Mouse (Mus musculus): ENCODE results near the gene Slc24a1.

Slc24a1 gene

GRCm38 (mm10) chr9:64931751-64932610 lies 19.4 kb downstream of the Slc24a1 start:
- Histone ChIP-seq H3K4me3 (replicated peaks; ENCODE audit: low read length) (no peak overlapping the region), H3K27me3 (ENCODE audit: insufficient read depth, low read length) (peaks cover 43% of the 10 kb centered on the region), H3K9me3 (ENCODE audit: low read length) (no peaks in the 10 kb centered on the region), H3K4me1 (replicated peaks; ENCODE audit: low read depth, low read length) (peaks cover 35% of the 10 kb centered on the region), H3K36me3 (ENCODE audit: insufficient read depth, low read length) (no peaks in the 10 kb centered on the region)
- TF ChIP-seq CTCF (conservative IDR thresholded peaks at IDR 0.05; ENCODE audit: low read length) (no peak), NANOG (IDR thresholded peaks at IDR 0.05; ENCODE audit: borderline replicate concordance, low read length) (no peak), POU5F1 (IDR thresholded peaks at IDR 0.05; ENCODE audit: borderline replicate concordance, low read length) (no peak)

- no peak for TF ChIP-seq NANOG (IDR thresholded peaks at IDR 0.05; ENCODE audit: borderline replicate concordance, low read length)
Observed at GRCm38 (mm10) chr9:64930256-64930655, 21.2 kb downstream of the Slc24a1 start.

GRCm38 (mm10) chr9:64926201-64926991 lies 25.0 kb downstream of the Slc24a1 start:
- H3K4me1 ChIP-seq (replicated peaks; ENCODE audit: low read depth, low read length), result no peaks in the 10 kb centered on the region
- TF ChIP-seq CTCF (conservative IDR thresholded peaks at IDR 0.05; ENCODE audit: low read length) (no peak), NANOG (IDR thresholded peaks at IDR 0.05; ENCODE audit: borderline replicate concordance, low read length) (no peak), POU5F1 (IDR thresholded peaks at IDR 0.05; ENCODE audit: borderline replicate concordance, low read length) (no peak)
- peaks cover 23% of the 10 kb centered on the region for H3K27me3 ChIP-seq (ENCODE audit: insufficient read depth, low read length)
- no peaks in the 10 kb centered on the region for H3K36me3 ChIP-seq (ENCODE audit: insufficient read depth, low read length)
- no peaks in the 10 kb centered on the region for H3K9me3 ChIP-seq (ENCODE audit: low read length)
- H3K4me3 ChIP-seq (replicated peaks; ENCODE audit: low read length), result no peak overlapping the region

More at GRCm38 (mm10) chr9:64930256-64930655, 21.2 kb downstream of the Slc24a1 start:
- H3K36me3 ChIP-seq (ENCODE audit: insufficient read depth, low read length), result no peaks in the 10 kb centered on the region
- no peaks in the 10 kb centered on the region for H3K9me3 ChIP-seq (ENCODE audit: low read length)
- H3K4me1 ChIP-seq (replicated peaks; ENCODE audit: low read depth, low read length), result peaks cover 19% of the 10 kb centered on the region
- peaks cover 40% of the 10 kb centered on the region for H3K27me3 ChIP-seq (ENCODE audit: insufficient read depth, low read length)
- no peak overlapping the region for H3K4me3 ChIP-seq (replicated peaks; ENCODE audit: low read length)

- TF ChIP-seq POU5F1 (IDR thresholded peaks at IDR 0.05; ENCODE audit: borderline replicate concordance, low read length) (no peak), CTCF (conservative IDR thresholded peaks at IDR 0.05; ENCODE audit: low read length) (no peak), NANOG (IDR thresholded peaks at IDR 0.05; ENCODE audit: borderline replicate concordance, low read length) (no peak)
- H3K27me3 ChIP-seq (ENCODE audit: insufficient read depth, low read length), result peaks cover 18% of the 10 kb centered on the region
- H3K9me3 ChIP-seq (ENCODE audit: low read length), result no peaks in the 10 kb centered on the region
- no peaks in the 10 kb centered on the region for H3K36me3 ChIP-seq (ENCODE audit: insufficient read depth, low read length)
- H3K4me3 ChIP-seq (replicated peaks; ENCODE audit: low read length), result no peak overlapping the region
- H3K4me1 ChIP-seq (replicated peaks; ENCODE audit: low read depth, low read length), result no peaks in the 10 kb centered on the region
Observed at GRCm38 (mm10) chr9:64925771-64926170, 25.6 kb downstream of the Slc24a1 start.

GRCm38 (mm10) chr9:64918560-64918959 lies 32.8 kb downstream of the Slc24a1 start:
- peaks cover 21% of the 10 kb centered on the region for H3K4me1 ChIP-seq (replicated peaks; ENCODE audit: low read depth, low read length)
- TF ChIP-seq POU5F1 (IDR thresholded peaks at IDR 0.05; ENCODE audit: borderline replicate concordance, low read length) (no peak), CTCF (conservative IDR thresholded peaks at IDR 0.05; ENCODE audit: low read length) (no peak), NANOG (IDR thresholded peaks at IDR 0.05; ENCODE audit: borderline replicate concordance, low read length) (no peak)
- H3K4me3 ChIP-seq (replicated peaks; ENCODE audit: low read length), result peak overlapping the region; percentile 83

GRCm38 (mm10) chr9:64914629-64915028 lies 36.8 kb downstream of the Slc24a1 start:
- TF ChIP-seq POU5F1 (IDR thresholded peaks at IDR 0.05; ENCODE audit: borderline replicate concordance, low read length), result no peak
- no peak for TF ChIP-seq CTCF (conservative IDR thresholded peaks at IDR 0.05; ENCODE audit: low read length)
- TF ChIP-seq NANOG (IDR thresholded peaks at IDR 0.05; ENCODE audit: borderline replicate concordance, low read length), result no peak
- Histone ChIP-seq H3K36me3 (ENCODE audit: insufficient read depth, low read length) (peaks cover 25% of the 10 kb centered on the region), H3K4me1 (replicated peaks; ENCODE audit: low read depth, low read length) (peaks cover 21% of the 10 kb centered on the region), H3K9me3 (ENCODE audit: low read length) (no peaks in the 10 kb centered on the region), H3K27me3 (ENCODE audit: insufficient read depth, low read length) (no peaks in the 10 kb centered on the region), H3K4me3 (replicated peaks; ENCODE audit: low read length) (no peak overlapping the region)

More at GRCm38 (mm10) chr9:64918560-64918959, 32.8 kb downstream of the Slc24a1 start:
- peaks cover 20% of the 10 kb centered on the region; the same call in 1 of the 2 replicates for H3K36me3 ChIP-seq (ENCODE audit: insufficient read depth, low read length)
- H3K27me3 ChIP-seq (ENCODE audit: insufficient read depth, low read length), result no peaks in the 10 kb centered on the region
- no peaks in the 10 kb centered on the region for H3K9me3 ChIP-seq (ENCODE audit: low read length)

GRCm38 (mm10) chr9:64913973-64914372 lies 37.4 kb downstream of the Slc24a1 start:
- H3K4me3 ChIP-seq (replicated peaks; ENCODE audit: low read length), result no peak overlapping the region
- peaks cover 14% of the 10 kb centered on the region; the same call in 1 of the 2 replicates for H3K4me1 ChIP-seq (replicated peaks; ENCODE audit: low read depth, low read length)
- H3K9me3 ChIP-seq (ENCODE audit: low read length), result no peaks in the 10 kb centered on the region
- no peaks in the 10 kb centered on the region for H3K27me3 ChIP-seq (ENCODE audit: insufficient read depth, low read length)
- no peak for TF ChIP-seq CTCF (conservative IDR thresholded peaks at IDR 0.05; ENCODE audit: low read length)
- no peak for TF ChIP-seq NANOG (IDR thresholded peaks at IDR 0.05; ENCODE audit: borderline replicate concordance, low read length)
- no peak for TF ChIP-seq POU5F1 (IDR thresholded peaks at IDR 0.05; ENCODE audit: borderline replicate concordance, low read length)
- peaks cover 27% of the 10 kb centered on the region for H3K36me3 ChIP-seq (ENCODE audit: insufficient read depth, low read length)

- no peaks in the 10 kb centered on the region for H3K27me3 ChIP-seq (ENCODE audit: insufficient read depth, low read length)
- H3K36me3 ChIP-seq (ENCODE audit: insufficient read depth, low read length), result peaks cover 27% of the 10 kb centered on the region
- no peaks in the 10 kb centered on the region for H3K9me3 ChIP-seq (ENCODE audit: low read length)
- TF ChIP-seq NANOG (IDR thresholded peaks at IDR 0.05; ENCODE audit: borderline replicate concordance, low read length) (no peak), POU5F1 (IDR thresholded peaks at IDR 0.05; ENCODE audit: borderline replicate concordance, low read length) (no peak), CTCF (conservative IDR thresholded peaks at IDR 0.05; ENCODE audit: low read length) (no peak)
- peaks cover 12% of the 10 kb centered on the region; the same call in 1 of the 2 replicates for H3K4me1 ChIP-seq (replicated peaks; ENCODE audit: low read depth, low read length)
- H3K4me3 ChIP-seq (replicated peaks; ENCODE audit: low read length), result no peak overlapping the region
Observed at GRCm38 (mm10) chr9:64913406-64913805, 38.0 kb downstream of the Slc24a1 start.

Data from E14TG2a.4 (cell line).